Mouse (Mus musculus) left cerebral cortex, adult 11 months (tissue): ENCODE data around the gene Tmem140.
A peak's percentile ranks its signal among the peaks of the same experiment; 100 is the strongest.

ENCODE experiments used
- DNase-seq: peaks from one replicate; pipeline ENCODE4 v3.0.0; 2022; ENCODE audit warnings: low spot score

The Tmem140 gene

DNA sequence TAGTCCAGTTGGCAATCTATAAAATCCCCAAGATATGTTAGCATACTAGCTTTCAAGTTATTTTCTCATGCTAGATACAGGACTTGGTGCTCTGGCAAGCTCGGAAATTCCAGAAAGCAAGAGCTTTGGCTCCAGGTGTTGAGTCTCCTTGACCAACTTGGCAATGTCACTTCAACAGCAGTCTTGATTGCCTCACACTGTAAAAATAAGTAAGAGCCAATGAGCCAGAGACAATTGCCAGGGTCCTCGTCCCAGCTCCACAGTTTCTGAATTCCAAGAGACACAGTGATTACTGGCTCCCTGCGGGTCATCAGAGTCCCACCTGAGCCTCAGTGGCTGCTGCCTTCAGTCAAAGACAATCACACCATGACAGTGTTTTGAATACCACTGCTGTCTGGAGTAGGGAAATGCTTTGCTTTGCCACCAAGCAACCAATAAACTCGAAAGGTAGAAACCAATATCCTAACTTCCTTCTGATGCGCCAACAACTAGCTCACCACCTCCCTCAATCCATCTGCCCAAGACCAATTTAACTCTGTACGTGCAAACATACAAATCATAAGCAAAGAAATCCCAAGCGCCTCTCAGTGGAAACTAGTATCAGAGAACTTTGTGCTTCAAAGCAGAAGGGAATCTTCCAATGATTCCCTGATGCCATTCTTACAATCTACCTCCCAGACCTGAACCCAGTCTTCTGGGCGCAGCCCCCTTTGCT is 46.8 kb downstream of the Tmem140 start:
- no peak for DNase-seq

DNA sequence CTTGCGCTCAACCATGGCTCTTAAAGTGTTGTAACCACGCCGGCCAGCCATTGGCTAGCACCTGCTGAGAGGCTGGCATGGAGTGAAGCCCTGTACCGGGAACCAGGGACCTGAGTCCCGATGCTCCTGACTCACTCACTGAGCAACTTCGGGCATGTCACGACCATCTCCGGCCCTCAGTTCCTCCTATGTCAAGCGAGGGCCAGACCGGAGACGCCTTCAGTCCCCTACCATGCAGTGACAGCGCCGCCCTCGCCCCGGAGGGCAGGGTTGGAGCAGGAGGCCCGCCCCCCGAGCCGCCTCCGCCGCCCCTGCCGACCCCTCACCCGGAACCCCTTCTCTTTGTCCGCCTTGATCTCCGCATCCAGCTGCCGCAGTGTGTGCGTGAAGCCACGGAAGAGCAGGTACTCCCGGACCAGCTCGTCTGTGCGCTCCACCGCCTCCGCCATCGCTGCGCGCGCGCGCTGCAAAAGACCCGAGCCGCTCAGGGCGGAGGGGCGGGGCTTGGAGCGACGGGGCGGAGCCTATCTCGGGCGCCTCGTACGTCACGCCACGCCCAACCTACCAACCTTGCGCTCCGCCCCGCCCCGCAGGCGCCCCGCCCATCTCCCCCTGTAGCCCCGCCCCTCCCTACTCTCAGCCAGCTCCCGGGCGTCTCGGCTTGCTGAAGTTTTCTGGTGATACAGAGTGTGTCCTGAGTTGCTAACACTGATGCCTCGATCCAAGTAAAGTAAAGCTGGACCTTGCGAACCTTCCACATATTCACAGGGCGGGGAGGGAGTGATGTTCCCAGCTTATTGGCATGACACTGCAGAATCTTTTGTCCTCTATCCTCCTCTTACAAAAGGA is 47.6 kb downstream of the Tmem140 start, which contains the start of gene Wdr91:
Gene Wdr91, minus strand, starts transcription at position 506 of the 849 bp plus-strand sequence.
- peak; percentile 85 for DNase-seq

DNA sequence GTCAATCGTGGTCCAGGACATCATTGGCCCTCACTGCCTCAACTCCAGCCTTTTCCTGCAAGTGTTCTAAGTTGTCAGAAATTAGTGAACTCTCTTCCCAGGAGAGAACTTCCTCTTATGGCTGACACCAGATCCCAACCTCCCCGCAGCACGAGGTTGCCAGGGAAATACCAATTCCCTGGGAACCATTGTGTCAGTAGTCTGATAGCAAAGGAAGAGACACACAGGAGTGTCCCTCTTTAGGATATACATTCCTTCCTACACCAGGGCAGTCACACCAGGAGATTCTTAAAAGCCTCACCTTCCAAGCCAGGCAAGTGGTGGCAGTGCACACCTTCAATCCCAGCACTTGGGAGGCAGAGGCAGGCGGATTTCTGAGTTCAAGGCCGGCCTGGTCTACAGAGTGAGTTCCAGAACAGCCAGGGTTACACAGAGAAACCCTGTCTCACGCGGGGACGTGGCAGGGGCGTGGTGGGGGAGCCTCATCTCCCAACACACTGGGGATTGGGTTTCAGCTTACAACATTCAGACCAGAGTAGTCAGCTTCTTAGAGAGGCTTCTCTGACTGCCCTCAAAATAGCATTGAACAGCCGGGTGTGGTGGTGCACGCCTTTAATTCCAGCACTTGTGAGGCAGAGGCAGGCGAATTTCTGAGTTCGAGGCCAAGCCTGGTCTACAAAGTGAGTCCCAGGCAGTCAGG is 50.5 kb downstream of the Tmem140 start:
- no peak for DNase-seq

DNA sequence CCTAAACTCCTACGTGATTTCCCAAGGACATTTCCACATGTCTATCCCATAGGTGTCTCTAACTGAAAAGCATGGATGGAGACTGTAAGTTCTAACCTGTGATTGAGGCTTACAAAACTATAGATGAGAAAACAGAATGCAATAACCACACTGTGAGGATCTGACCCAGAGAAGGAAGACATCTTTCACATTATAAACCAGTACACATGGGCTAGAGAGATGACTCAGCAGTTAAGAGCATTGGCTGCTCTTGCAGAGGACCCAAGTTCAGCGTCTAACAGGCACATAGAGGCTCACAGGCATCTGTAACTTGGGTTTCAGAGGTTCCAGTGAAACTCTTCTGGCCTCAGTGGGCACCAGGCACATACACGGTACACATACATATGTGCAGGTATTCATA is 51.5 kb downstream of the Tmem140 start:
- DNase-seq, result no peak

DNA sequence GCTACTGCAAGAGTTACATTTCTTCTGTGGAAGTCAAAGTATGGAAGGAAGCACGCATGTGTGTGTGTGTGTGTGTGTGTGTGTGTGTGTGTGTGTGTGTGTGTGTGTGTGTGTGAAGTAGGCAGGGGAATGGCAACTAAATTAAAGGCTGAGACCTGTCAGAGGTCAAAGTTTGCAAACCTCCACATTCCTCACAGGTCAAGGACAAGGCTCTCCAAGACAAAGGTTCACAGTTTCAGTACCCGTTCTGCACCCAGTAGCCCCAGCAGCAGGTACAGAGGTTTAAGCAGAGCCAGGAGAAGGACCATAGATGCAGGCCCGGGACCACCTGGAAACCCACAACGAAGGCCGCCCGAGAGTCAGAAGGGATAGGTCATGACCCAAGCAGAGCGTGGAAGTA is 56.2 kb downstream of the Tmem140 start:
- DNase-seq, result no peak

DNA sequence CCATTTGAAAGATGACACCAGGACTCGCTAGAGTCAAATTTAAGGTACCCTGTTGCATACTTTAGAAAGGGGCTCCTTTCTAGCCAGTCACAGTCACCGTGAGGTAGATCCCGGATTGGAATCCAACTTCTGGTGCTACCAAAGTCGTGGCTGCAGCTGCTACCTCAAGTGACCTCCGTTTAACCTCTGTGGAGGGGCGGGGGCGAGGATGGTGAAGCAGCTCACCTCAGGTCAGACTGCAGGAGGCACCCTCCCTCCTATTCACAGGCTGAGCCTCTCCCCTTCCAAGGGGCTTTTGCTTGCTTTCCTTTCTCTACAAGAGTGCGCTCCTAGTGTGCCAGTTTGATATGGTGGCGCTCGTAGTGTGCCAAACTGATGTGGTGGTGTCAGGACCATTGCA is 57.0 kb downstream of the Tmem140 start, which contains the start of gene Stra8:
Gene Stra8, plus strand, starts transcription at position 208 of the 400 bp plus-strand sequence.
- DNase-seq, result no peak

DNA sequence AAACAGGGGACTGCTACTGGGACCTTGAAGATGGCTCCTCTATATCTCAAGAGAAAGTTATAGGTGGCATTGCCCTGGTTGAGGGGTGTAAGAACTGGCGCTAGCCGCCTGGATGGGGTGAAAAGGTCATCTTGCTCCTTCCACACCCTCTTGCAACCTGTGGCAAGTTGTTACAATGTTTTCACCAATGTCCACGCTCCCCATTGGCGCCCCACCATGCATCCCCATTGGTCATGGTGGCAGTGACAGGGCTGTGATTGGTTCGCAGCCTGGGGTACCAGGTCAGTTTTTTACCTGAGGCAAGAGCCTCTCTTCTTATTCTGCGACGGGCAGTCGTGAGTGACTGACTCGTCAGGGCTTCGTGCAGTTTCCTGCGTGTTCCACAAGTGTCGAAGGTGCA is 57.7 kb downstream of the Tmem140 start:
- DNase-seq, result no peak

DNA sequence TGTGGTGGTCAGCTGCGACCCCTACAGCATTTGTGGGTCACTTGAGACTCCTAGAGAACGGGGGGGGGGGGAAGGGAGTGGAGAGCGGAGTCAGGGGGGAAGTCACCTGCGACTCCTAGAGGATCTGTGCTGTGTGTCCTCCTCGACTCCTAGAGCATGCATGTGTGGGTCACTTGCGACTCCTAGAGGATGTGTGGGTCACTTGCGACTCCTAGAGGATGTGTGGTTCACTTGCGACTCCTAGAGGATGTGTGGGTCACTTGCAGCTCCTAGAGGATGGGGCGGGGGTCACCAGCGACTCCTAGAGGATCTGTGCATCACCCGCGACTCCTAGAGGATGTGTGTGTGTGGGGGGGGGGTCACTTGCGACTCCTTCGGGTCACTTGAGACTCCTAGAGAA is 59.0 kb downstream of the Tmem140 start:
- DNase-seq, result no peak
